Mouse (Mus musculus) stomach, embryonic 15.5 days (tissue): ENCODE results near the gene Kpna3. TPM values are rescaled to one million over a fixed set of nuclear protein-coding genes. Genes with fewer than 3 reads are reported as not detected.

ENCODE experiments used
- ATAC-seq: fragments of 200-750 bp; cut with Nextera tagmentation; 2 replicates; pipeline ENCODE4 v1.8.0; 2017; ENCODE audit warnings: low read depth, moderate number of reproducible peaks, moderate TSS enrichment; ENCODE audit not compliant: insufficient read depth, low FRiP score
- H3K27ac ChIP-seq: fragments of 300-500 bp; sonication (generic); 2 replicates; pipeline ENCODE4 v1.5.1; 2015; ENCODE audit warnings: mild to moderate bottlenecking, inconsistent platforms
- H3K27me3 ChIP-seq: fragments of 300-500 bp; sonication (generic); replicated peaks from 2 replicates; pipeline ENCODE4 v1.6.1; 2015; ENCODE audit warnings: inconsistent platforms
- H3K36me3 ChIP-seq: fragments of 300-500 bp; sonication (generic); 2 replicates; pipeline ENCODE4 v1.6.1; 2015; ENCODE audit warnings: inconsistent platforms
- H3K4me1 ChIP-seq: fragments of 300-500 bp; sonication (generic); 2 replicates; pipeline ENCODE4 v1.6.1; 2015; ENCODE audit warnings: inconsistent platforms
- H3K4me2 ChIP-seq: fragments of 300-500 bp; sonication (generic); 2 replicates; pipeline ENCODE4 v1.6.1; 2015; ENCODE audit warnings: mild to moderate bottlenecking, inconsistent platforms
- H3K4me3 ChIP-seq: fragments of 300-500 bp; sonication (generic); replicated peaks from 2 replicates; pipeline ENCODE4 v1.5.1; 2015; ENCODE audit warnings: inconsistent platforms
- H3K9ac ChIP-seq: fragments of 300-500 bp; sonication (generic); 2 replicates; pipeline ENCODE4 v1.6.1; 2015; ENCODE audit warnings: inconsistent platforms
- H3K9me3 ChIP-seq: fragments of 300-500 bp; sonication (generic); 2 replicates; pipeline ENCODE4 v1.6.1; 2016; ENCODE audit warnings: inconsistent platforms
- WGBS: fragments of 180-500 bp; shearing (Covaris S2); methylation state at CpG from one replicate; pipeline ENCODE4 v1.1.7; 2015; 5-methylcytosine and 5-hydroxymethylcytosine counted together
- polyA plus RNA-seq: library from polyadenylated mRNA; unstranded; fragments of >200 nt; fragmentation: Nextera tagmentation; extraction: Ambion mirVana; gene quantifications from 2 replicates; pipeline ENCODE4 v1.2.1, GENCODE M21; 2015

Gene Kpna3
- polyA plus RNA-seq, 1 experiment from 2014 or later: 41.1 TPM

- no peaks in the 10 kb centered on the region for H3K4me1 ChIP-seq
- no peak for ATAC-seq
- no peaks in the 10 kb centered on the region for H3K9me3 ChIP-seq
- no peaks in the 10 kb centered on the region for H3K27me3 ChIP-seq
- no peak overlapping the region for H3K4me3 ChIP-seq
- H3K36me3 ChIP-seq: peaks cover 12% of the 10 kb centered on the region; the same call in 1 of the 2 replicates
- no peak overlapping the region for H3K9ac ChIP-seq
- no peak overlapping the region for H3K27ac ChIP-seq
- WGBS: 84% methylated on average over 2 of the region's 2 CpGs
- no peak overlapping the region for H3K4me2 ChIP-seq
These were observed 72.4 kb downstream of the Kpna3 start for GRCm38 (mm10) chr14:61367290-61367689.

DNA sequence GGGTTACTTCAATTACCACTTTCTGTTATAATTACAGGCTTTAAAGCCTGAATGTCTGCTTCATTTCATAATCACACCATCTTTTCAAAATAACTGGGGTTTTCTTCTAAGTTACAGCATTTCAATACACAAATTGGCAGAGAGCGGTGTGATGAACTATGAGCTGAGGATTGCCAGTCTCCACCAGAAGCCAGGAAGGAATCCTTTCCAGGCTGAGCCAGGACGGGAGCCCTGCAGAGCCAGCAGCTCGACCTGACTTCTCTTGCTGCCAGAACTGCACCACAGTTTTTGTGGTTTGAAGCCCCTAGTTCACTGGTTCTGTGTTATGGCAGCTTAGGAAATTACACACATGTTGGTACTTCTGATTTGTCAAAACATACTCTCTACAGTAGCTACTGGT lies 75.0 kb downstream of the Kpna3 start:
- Histone ChIP-seq H3K4me3 (no peak overlapping the region), H3K27ac (no peak overlapping the region), H3K4me2 (no peak overlapping the region), H3K9me3 (no peaks in the 10 kb centered on the region), H3K36me3 (peaks cover 7% of the 10 kb centered on the region; the same call in 1 of the 2 replicates), H3K4me1 (peaks cover 4% of the 10 kb centered on the region; the same call in 1 of the 2 replicates), H3K9ac (no peak overlapping the region), H3K27me3 (no peaks in the 10 kb centered on the region)
- ATAC-seq: no peak
- WGBS: 83% methylated on average over 3 of the region's 3 CpGs

GRCm38 (mm10) chr14:61363734-61364133 lies 75.9 kb downstream of the Kpna3 start:
- no peak for ATAC-seq
- H3K27ac ChIP-seq: 0 out of 2 replicates have a peak overlapping the region, but pooled peaks have one; percentile 21
- no peaks in the 10 kb centered on the region for H3K27me3 ChIP-seq
- no peak overlapping the region for H3K4me3 ChIP-seq
- H3K4me1 ChIP-seq: peaks cover 4% of the 10 kb centered on the region; the same call in 1 of the 2 replicates
- H3K4me2 ChIP-seq: no peak overlapping the region
- 85% methylated on average over 2 of the region's 2 CpGs for WGBS
- H3K36me3 ChIP-seq: peaks cover 4% of the 10 kb centered on the region; the same call in 1 of the 2 replicates
- no peaks in the 10 kb centered on the region for H3K9me3 ChIP-seq
- no peak overlapping the region for H3K9ac ChIP-seq

DNA sequence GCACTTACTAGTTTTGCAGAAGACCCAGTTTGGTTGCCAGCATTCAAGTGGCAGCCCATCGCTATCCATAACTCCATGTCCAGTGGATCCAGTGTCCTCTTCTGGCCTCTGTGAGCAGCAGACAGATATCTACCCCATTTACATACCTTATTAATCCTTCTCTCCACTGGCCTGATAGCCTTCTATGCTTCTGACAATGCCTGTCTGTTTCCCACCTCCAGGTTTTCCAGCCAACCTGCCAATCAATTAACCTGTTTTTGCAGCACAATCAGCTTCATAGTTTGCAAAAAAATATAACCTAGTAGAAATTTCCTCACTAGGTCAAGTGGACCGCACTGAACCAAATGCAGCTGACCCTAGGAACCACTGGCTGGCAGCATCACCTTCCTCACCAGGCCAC lies 77.4 kb downstream of the Kpna3 start:
- Histone ChIP-seq H3K9me3 (no peaks in the 10 kb centered on the region), H3K4me1 (peaks cover 4% of the 10 kb centered on the region; the same call in 1 of the 2 replicates), H3K27me3 (no peaks in the 10 kb centered on the region), H3K9ac (no peak overlapping the region), H3K4me2 (no peak overlapping the region), H3K36me3 (peaks cover 3% of the 10 kb centered on the region; the same call in 1 of the 2 replicates), H3K4me3 (no peak overlapping the region), H3K27ac (no peak overlapping the region)
- WGBS: 92% methylated on average over 2 of the region's 2 CpGs
- ATAC-seq: no peak

DNA sequence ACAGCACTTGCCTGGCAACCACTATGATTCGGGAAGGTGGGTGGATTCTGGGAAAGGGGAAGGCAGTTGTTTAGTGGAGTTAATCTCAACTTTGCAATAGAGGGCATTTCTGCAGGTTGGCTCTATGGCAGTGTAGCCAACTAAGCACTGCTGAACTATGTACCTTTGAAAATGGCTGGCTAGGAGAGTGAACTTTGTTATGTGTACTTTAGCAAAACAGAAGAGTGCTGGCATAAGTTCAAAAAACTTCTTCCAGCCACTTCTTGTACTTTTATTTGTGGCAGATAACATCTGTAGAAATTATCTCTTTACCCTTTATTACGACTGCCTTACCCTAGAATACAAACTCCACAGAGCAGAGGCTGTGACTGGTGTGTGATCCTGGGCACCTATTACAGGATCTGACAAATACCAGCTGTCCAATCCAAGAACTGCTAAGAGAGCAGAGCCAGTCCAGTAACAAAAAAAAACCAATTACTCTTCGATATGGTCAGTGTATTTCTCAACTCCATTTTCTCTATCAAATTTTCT lies 78.6 kb downstream of the Kpna3 start:
- H3K4me3 ChIP-seq: peak overlapping the region; percentile 71
- peak overlapping the region; percentile 86 for H3K27ac ChIP-seq
- H3K9me3 ChIP-seq: no peaks in the 10 kb centered on the region
- WGBS: 32% methylated on average over 3 of the region's 3 CpGs
- H3K4me1 ChIP-seq: peaks cover 4% of the 10 kb centered on the region; the same call in 1 of the 2 replicates
- H3K4me2 ChIP-seq: peak overlapping the region; percentile 78
- H3K9ac ChIP-seq: no peak overlapping the region
- no peak for ATAC-seq
- no peaks in the 10 kb centered on the region; the same call in 1 of the 2 replicates for H3K36me3 ChIP-seq
- H3K27me3 ChIP-seq: no peaks in the 10 kb centered on the region

- Histone ChIP-seq H3K27me3 (no peaks in the 10 kb centered on the region), H3K36me3 (no peaks in the 10 kb centered on the region; the same call in 1 of the 2 replicates), H3K9me3 (no peaks in the 10 kb centered on the region), H3K9ac (peak within 1 kb of the TSS; percentile 50), H3K4me1 (peaks cover 4% of the 10 kb centered on the region; the same call in 1 of the 2 replicates), H3K4me2 (peak within 1 kb of the TSS; percentile 78), H3K27ac (peak within 1 kb of the TSS; percentile 86), H3K4me3 (peak within 1 kb of the TSS; percentile 71)
- under 1% methylated on average over 40 of the region's 40 CpGs for WGBS
- ATAC-seq: peak; percentile 96
These were observed 79.3 kb downstream of the Kpna3 start, which contains the start of gene Ebpl for GRCm38 (mm10) chr14:61360131-61360980. Gene Ebpl, minus strand, starts transcription at chr14:61360439.

DNA sequence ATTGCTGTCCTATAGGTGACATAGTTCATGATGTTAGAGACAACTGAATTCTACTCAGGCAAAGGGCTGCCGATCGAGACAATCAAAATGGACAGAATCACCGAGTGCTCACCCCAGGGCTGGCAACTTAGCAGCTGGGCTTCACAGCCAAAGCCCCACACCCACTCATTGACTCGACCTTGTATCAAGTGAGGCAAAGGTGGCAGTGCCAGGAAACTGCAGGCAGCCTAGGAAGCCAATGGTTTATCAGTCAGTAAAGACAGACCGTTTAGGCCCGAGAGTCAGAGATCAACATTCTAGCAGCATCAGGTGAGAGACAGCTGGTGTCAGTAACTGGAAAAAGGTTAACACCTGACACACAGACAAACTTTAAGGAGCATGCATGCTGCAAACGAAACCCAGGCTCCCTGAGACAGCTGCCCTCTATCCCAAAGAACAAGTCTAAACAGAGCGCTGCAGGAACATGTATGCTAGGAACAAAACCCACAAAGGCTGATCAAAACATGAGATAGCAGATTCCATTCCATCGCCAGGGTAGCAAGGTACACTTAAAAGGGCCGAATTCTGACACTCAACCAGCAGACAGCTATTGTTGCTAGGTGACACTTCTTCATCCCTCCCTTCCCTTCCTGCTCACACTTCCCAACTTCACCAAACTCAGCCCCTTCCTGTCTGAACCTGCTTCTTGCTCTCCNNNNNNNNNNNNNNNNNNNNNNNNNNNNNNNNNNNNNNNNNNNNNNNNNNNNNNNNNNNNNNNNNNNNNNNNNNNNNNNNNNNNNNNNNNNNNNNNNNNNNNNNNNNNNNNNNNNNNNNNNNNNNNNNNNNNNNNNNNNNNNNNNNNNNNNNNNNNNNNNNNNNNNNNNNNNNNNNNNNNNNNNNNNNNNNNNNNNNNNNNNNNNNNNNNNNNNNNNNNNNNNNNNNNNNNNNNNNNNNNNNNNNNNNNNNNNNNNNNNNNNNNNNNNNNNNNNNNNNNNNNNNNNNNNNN lies 85.1 kb downstream of the Kpna3 start:
- no peak overlapping the region for H3K4me3 ChIP-seq
- 0 out of 2 replicates have a peak, but pooled peaks have one; percentile 39 for ATAC-seq

DNA sequence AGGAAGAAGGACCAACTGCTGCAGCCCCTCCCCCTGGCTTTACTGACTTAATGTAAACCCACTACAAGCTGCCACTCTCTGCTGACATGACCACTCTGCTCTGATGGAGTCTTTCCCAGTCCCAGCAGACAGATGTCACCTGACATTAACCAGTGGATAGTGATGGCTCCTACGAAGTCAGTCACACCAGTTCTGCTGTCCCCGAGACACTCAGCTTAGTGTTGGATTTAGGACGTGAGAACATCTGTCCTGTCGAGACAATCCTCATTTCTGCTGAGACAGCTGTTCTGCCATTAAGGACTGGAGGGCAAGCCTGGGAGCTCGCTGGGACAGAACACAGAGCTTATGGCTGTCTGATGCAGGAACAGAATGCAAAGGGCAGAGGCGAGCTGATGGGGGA lies 88.9 kb downstream of the Kpna3 start:
- H3K9me3 ChIP-seq: no peaks in the 10 kb centered on the region
- no peak overlapping the region for H3K4me3 ChIP-seq
- no peak overlapping the region for H3K4me2 ChIP-seq
- ATAC-seq: no peak
- WGBS: 51% methylated on average over 6 of the region's 6 CpGs
- no peaks in the 10 kb centered on the region for H3K27me3 ChIP-seq
- no peak overlapping the region for H3K9ac ChIP-seq
- H3K4me1 ChIP-seq: no peaks in the 10 kb centered on the region
- H3K36me3 ChIP-seq: no peaks in the 10 kb centered on the region
- no peak overlapping the region for H3K27ac ChIP-seq

More for the DNA sequence above, 85.1 kb downstream of the Kpna3 start:
- no peak overlapping the region for H3K9ac ChIP-seq
- H3K4me2 ChIP-seq: no peak overlapping the region
- H3K4me1 ChIP-seq: no peaks in the 10 kb centered on the region
- no peaks in the 10 kb centered on the region for H3K9me3 ChIP-seq
- 48% methylated on average over 10 of the region's 10 CpGs for WGBS
- H3K27ac ChIP-seq: peak overlapping the region; percentile 6
- no peaks in the 10 kb centered on the region for H3K27me3 ChIP-seq
- H3K36me3 ChIP-seq: no peaks in the 10 kb centered on the region

DNA sequence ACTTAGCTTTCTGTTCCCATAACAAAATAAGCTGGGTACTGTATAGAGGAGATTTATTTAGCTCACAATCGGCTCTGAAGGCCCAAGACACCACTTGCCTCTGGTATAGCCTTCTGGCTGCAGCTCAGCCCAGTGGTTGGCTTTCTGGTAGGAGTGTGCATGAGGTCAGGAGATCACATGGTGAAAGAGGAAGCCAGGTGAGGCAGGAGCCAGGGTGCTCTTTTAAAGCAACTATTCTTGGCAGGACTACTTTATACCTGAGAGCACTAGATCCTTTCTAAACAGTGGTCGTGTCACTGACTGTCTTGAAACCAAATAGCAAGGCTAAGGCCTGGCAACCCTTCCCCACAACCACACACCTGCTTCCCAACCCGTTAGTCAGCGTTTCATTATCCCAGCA lies 89.8 kb downstream of the Kpna3 start:
- H3K4me2 ChIP-seq: no peak overlapping the region
- H3K27me3 ChIP-seq: no peaks in the 10 kb centered on the region
- H3K4me1 ChIP-seq: no peaks in the 10 kb centered on the region
- WGBS: 87% methylated on average over 4 of the region's 4 CpGs
- no peak for ATAC-seq
- no peak overlapping the region for H3K9ac ChIP-seq
- H3K9me3 ChIP-seq: no peaks in the 10 kb centered on the region
- no peak overlapping the region for H3K27ac ChIP-seq
- H3K36me3 ChIP-seq: no peaks in the 10 kb centered on the region
- no peak overlapping the region for H3K4me3 ChIP-seq

DNA sequence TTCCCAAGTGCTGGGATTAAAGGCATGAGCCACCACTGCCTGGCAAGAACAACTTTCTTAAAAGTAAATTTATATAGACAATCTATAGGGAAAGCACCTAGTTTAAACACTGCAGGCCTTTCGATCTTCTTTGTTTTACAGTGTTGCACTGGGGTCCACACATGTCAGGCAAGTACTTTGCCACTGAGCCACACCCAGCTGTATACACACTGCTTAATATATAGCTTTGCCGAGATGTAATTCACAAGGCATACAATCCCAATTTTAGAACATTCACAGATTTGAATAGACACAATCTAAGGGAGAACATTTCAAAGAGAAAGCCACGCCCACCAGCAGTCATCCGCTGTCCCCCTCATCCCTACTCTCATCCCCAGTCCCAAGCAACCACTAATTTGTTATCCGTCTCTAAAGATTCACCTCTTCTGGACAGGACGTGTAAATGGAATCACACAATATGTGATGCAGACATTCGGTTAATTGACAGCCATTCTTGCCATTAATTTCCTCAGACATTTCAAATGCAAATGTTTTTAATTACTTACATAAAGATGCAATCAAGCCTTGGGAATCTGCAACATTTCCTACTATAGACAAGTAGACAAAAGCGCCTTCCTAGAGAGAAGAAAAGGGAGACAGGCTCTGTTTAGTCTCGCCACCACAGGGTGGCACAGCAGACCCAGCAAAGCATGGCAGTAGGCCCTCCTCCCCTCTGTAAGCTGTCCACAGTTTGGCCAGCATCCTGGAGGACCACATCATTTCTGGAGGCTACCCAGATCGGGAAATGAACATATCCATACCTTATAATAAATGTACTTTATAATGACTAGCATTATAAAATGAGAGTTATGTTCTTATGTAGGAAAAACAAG lies 92.6 kb downstream of the Kpna3 start:
- H3K4me3 ChIP-seq: no peak overlapping the region
- no peak overlapping the region for H3K27ac ChIP-seq
- H3K9ac ChIP-seq: no peak overlapping the region
- H3K36me3 ChIP-seq: no peaks in the 10 kb centered on the region
- H3K4me1 ChIP-seq: no peaks in the 10 kb centered on the region
- 79% methylated on average over 10 of the region's 10 CpGs for WGBS
- H3K27me3 ChIP-seq: no peaks in the 10 kb centered on the region
- H3K9me3 ChIP-seq: no peaks in the 10 kb centered on the region
- ATAC-seq: no peak
- no peak overlapping the region for H3K4me2 ChIP-seq

DNA sequence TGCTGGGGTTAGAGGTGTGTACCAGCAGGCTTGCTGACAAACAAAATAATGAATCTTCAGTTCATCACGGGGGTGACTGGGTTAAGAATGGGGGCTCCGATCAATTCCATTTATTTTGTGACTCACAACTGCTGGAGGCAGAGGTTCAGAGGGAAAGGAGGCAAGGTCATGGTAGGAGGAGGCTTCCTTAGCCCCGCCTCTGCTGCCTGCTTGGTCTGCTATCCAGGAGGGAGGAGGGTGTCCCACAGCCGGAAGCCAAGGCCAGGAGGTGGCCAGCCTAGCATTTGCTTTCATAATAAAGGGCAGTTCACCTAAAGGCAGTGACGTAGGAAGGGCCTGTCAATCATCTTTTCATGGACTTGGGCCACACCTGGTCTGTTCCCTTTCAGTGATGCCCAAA lies 95.1 kb downstream of the Kpna3 start:
- Histone ChIP-seq H3K36me3 (no peaks in the 10 kb centered on the region), H3K9me3 (no peaks in the 10 kb centered on the region), H3K4me1 (no peaks in the 10 kb centered on the region), H3K9ac (no peak overlapping the region), H3K4me3 (no peak overlapping the region), H3K27me3 (no peaks in the 10 kb centered on the region), H3K4me2 (no peak overlapping the region), H3K27ac (no peak overlapping the region)
- ATAC-seq: no peak
- WGBS: 66% methylated on average over 5 of the region's 5 CpGs
